In genomic region chr12:82399971-82400720, GRCm38 (mm10) we compare ENCODE assay signal across 12 mouse cellular contexts.
DNase-seq lines count a peak whose midpoint lies in the region; ATAC-seq and TF ChIP-seq lines count a peak whose summit lies in the region.
"Had no signal": no experiment of that assay in that cellular context is flagged by ENCODE, and none has a peak within 500 bp of the region (broad histone marks: within the 10 kb centered on the region; RNA-seq: fewer than 3 reads in every experiment).

No protein-coding gene starts in this region.

- no peaks in the 10 kb centered on the region for H3K9me3 ChIP-seq in heart, embryonic 15.5 days (replicated peaks)
- H3K9me3 ChIP-seq in lung, embryonic 14.5 days (ENCODE audit: low read depth, low read length): no peaks in the 10 kb centered on the region
- H3K9me3 ChIP-seq in forebrain, embryonic 14.5 days (replicated peaks; ENCODE audit: control insufficient read depth, low read length): no peaks in the 10 kb centered on the region
- H3K9me3 ChIP-seq: limb, embryonic 10.5 days; liver, embryonic 15.5 days; megakaryocyte, embryonic 14.5 days had no signal

- H3K9ac ChIP-seq in heart, embryonic 15.5 days: no peak overlapping the region
- H3K9ac ChIP-seq in lung, embryonic 14.5 days: no peak overlapping the region
- no peak overlapping the region for H3K9ac ChIP-seq in forebrain, embryonic 14.5 days (ENCODE audit: low read length)
- H3K9ac ChIP-seq: liver, embryonic 15.5 days had no signal

- 0 out of 2 replicates have a peak, but pooled peaks cover 5% of the 10 kb centered on the region for H3K4me1 ChIP-seq in heart, embryonic 15.5 days (replicated peaks)
- H3K4me1 ChIP-seq in lung, embryonic 14.5 days (ENCODE audit: insufficient read depth): no peaks in the 10 kb centered on the region; the same call in 1 of the 2 replicates
- H3K4me1 ChIP-seq in forebrain, embryonic 14.5 days (ENCODE audit: control insufficient read depth, insufficient read depth, low read length): peaks cover 8% of the 10 kb centered on the region
- peaks cover 52% of the 10 kb centered on the region for H3K4me1 ChIP-seq in olfactory bulb, adult 2 months (ENCODE audit: control insufficient read depth, insufficient read depth, low read length)
- H3K4me1 ChIP-seq: limb, embryonic 10.5 days had no signal

- H3K36me3 ChIP-seq in heart, embryonic 15.5 days: 0 out of 2 replicates have a peak, but pooled peaks cover 5% of the 10 kb centered on the region
- H3K36me3 ChIP-seq in lung, embryonic 14.5 days (ENCODE audit: insufficient read depth): peaks cover 35% of the 10 kb centered on the region; the same call in 1 of the 2 replicates
- H3K36me3 ChIP-seq in forebrain, embryonic 14.5 days (ENCODE audit: control insufficient read depth, insufficient read depth, low read length): peaks cover 11% of the 10 kb centered on the region; the same call in 1 of the 2 replicates
- H3K36me3 ChIP-seq: liver, embryonic 15.5 days had no signal

- peak overlapping the region; percentile 6; the same call in 1 of the 2 replicates for H3K27ac ChIP-seq in heart, embryonic 15.5 days
- peak overlapping the region; percentile 25; the same call in 1 of the 2 replicates for H3K27ac ChIP-seq in lung, embryonic 14.5 days (ENCODE audit: low read depth)
- H3K27ac ChIP-seq in forebrain, embryonic 14.5 days (ENCODE audit: low read depth, low read length): peak overlapping the region; percentile 58; the same call in 1 of the 2 replicates
- H3K27ac ChIP-seq in olfactory bulb, adult 2 months (ENCODE audit: insufficient read depth, low read depth, low read length): peak overlapping the region; percentile 99
- H3K27ac ChIP-seq: limb, embryonic 10.5 days; liver, embryonic 15.5 days had no signal

- ATAC-seq in heart, embryonic 15.5 days (replicated peaks; ENCODE audit: insufficient number of reproducible peaks, insufficient read depth, low FRiP score, low read depth): no peak
- ATAC-seq in lung, embryonic 14.5 days (ENCODE audit: insufficient read depth): no peak
- ATAC-seq in forebrain, embryonic 14.5 days: peak; percentile 32; the same call in 1 of the 2 replicates

- TF ChIP-seq CTCF in lung, embryonic 14.5 days (IDR thresholded peaks at IDR 0.05; ENCODE audit: low read depth): no peak
- TF ChIP-seq CTCF in olfactory bulb, adult 2 months (IDR thresholded peaks at IDR 0.05; ENCODE audit: insufficient read depth, low read depth, low read length): 0 out of 2 replicates have a peak, but pooled peaks have one; percentile 23

- intact Hi-C loops in heart, postnatal 36 days (cut with DNase I): no loop called here

- no peak for DNase-seq in heart, postnatal 36 days
- DNase-seq in lung, embryonic 14.5 days: no peak
- no peak for DNase-seq in lung, postnatal 4 days
- DNase-seq in forebrain, embryonic 14.5 days (ENCODE audit: low spot score): peak; percentile 25
- no peak for DNase-seq in ovary, postnatal 36 days (ENCODE audit: low spot score)
- no peak for DNase-seq in testis, postnatal 14 days (ENCODE audit: low spot score)
- DNase-seq: cerebellum, adult 9-11 months had no signal

- no peak overlapping the region for H3K4me3 ChIP-seq in heart, embryonic 15.5 days
- no peak overlapping the region for H3K4me3 ChIP-seq in lung, embryonic 14.5 days (ENCODE audit: low read depth, low read length)
- no peak overlapping the region for H3K4me3 ChIP-seq in forebrain, embryonic 14.5 days (ENCODE audit: low read depth, low read length)
- H3K4me3 ChIP-seq in olfactory bulb, adult 2 months (ENCODE audit: insufficient read depth, low read depth, low read length): no peak overlapping the region
- H3K4me3 ChIP-seq: limb, embryonic 10.5 days; liver, embryonic 15.5 days; megakaryocyte, embryonic 14.5 days had no signal

- 86% methylated on average over 6 of the region's 6 CpGs for WGBS in heart, embryonic 15.5 days
- WGBS in lung, embryonic 14.5 days: 79% methylated on average over 6 of the region's 6 CpGs
- WGBS in forebrain, embryonic 14.5 days: 71% methylated on average over 6 of the region's 6 CpGs
- WGBS in olfactory bulb, adult 2 months: 29% methylated on average over 6 of the region's 6 CpGs

- no peak for TF ChIP-seq POLR2A in olfactory bulb, adult 2 months (IDR thresholded peaks at IDR 0.05; ENCODE audit: insufficient read depth, low read depth, low read length)

- no peak overlapping the region for H3K4me2 ChIP-seq in heart, embryonic 15.5 days
- H3K4me2 ChIP-seq in lung, embryonic 14.5 days: no peak overlapping the region
- no peak overlapping the region for H3K4me2 ChIP-seq in forebrain, embryonic 14.5 days (ENCODE audit: low read length)
- H3K4me2 ChIP-seq: liver, embryonic 15.5 days had no signal

- H3K27me3 ChIP-seq in heart, embryonic 15.5 days: no peaks in the 10 kb centered on the region
- H3K27me3 ChIP-seq in lung, embryonic 14.5 days (ENCODE audit: insufficient read depth, low read length): no peaks in the 10 kb centered on the region
- H3K27me3 ChIP-seq in forebrain, embryonic 14.5 days (replicated peaks; ENCODE audit: control insufficient read depth, insufficient read depth, low read length): no peaks in the 10 kb centered on the region
- H3K27me3 ChIP-seq: liver, embryonic 15.5 days had no signal

Comparison
In these comparisons a context has a peak if more than half of its experiments do, and no peak if none do; other contexts are left out.
1. H3K27ac ChIP-seq: peak in every context shown above with its lines; median percentile 99 in olfactory bulb, adult 2 months; 58 in forebrain, embryonic 14.5 days; 25 in lung, embryonic 14.5 days; 6 in heart, embryonic 15.5 days.